Mouse (Mus musculus): ENCODE measurements at regions not wholly inside any gene's neighbourhood (a gene's known extent, or its start where the extent isn't known, plus 50 kb on each side); places are given as distances from the start of the nearest gene placed in this dataset.

DNA sequence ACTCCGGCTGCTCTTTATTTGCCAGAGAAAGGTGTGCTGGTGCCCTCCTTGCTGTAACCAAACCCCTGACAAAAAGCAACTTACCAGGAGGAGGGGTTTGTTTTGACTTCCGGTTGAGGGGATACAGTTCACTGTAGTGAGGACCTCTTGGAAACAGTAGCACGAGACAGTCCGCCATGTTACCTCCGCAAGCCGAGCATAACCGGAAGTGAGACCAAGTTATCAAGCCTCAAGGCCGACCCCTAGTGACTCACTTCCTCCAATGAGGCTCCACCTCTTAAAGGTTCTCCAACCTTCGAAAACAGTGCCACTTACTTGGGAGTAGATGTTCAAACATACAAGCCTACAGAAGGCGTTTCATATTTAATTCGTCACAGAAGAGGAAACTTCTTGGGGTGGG is 115.2 kb upstream of the Plekha5 start:
- Histone ChIP-seq H3K36me3 (ENCODE audit: control insufficient read depth, insufficient read depth, low read length, poor library complexity, severe bottlenecking) (no peaks in the 10 kb centered on the region), H3K4me3 (ENCODE audit: low read depth, low read length) (no peak overlapping the region), H3K27me3 (ENCODE audit: control insufficient read depth, insufficient read depth, low read length, poor library complexity, severe bottlenecking) (no peaks in the 10 kb centered on the region), H3K27ac (ENCODE audit: insufficient read depth, low read length) (no peak overlapping the region), H3K9me3 (replicated peaks; ENCODE audit: control insufficient read depth, insufficient read depth, low read length, poor library complexity, severe bottlenecking) (peaks cover 14% of the 10 kb centered on the region; the same call in 1 of the 2 replicates), H3K4me1 (ENCODE audit: control insufficient read depth, insufficient read depth, low read length) (no peaks in the 10 kb centered on the region), H3K9ac (ENCODE audit: low read depth, poor library complexity, severe bottlenecking) (no peak overlapping the region)
- no peak for TF ChIP-seq POLR2A (IDR thresholded peaks at IDR 0.05; ENCODE audit: insufficient read depth, low read length)
- no peak for TF ChIP-seq CTCF (IDR thresholded peaks at IDR 0.05; ENCODE audit: low read depth, low read length)
- no peak for TF ChIP-seq EP300 (IDR thresholded peaks at IDR 0.05; ENCODE audit: insufficient read depth, low read depth, low read length)

DNA sequence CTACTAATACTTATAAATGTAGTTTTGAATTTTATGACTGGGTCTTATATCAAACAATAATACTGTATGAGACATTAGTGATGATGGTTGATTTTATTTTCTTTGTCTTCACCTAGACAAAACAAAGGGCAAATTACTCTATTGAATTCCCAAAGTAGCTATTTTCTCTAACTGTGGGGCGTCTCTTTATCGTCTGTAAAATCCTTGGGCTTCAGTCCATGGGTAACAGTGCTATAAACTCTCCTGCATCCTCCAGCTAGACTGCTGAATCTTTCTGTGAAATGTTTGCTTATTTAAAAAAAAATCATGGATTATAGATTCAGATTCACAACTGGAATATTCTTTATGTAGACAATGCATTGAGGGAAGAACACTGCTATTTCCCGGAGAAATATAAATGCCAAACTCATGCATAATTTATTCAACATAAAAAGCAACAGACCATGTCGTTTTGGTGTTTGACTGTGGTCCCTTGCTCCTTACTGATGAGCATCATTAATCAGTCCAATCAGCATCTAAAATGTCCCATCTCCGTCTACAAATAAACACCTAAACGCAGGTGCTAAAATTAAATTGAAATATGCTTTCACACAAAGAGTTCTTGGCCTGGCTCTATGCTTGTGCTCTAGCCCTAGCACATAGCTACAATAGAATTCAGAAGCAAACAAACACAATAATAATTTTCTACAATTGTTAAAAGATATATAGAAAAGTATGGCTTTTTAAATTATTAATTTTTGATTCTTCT is 116.9 kb upstream of the Plekha5 start:
- Histone ChIP-seq H3K9me3 (replicated peaks; ENCODE audit: control insufficient read depth, insufficient read depth, low read length, poor library complexity, severe bottlenecking) (peaks cover 11% of the 10 kb centered on the region; the same call in 1 of the 2 replicates), H3K4me3 (ENCODE audit: low read depth, low read length) (no peak overlapping the region), H3K27ac (ENCODE audit: insufficient read depth, low read length) (no peak overlapping the region), H3K36me3 (ENCODE audit: control insufficient read depth, insufficient read depth, low read length, poor library complexity, severe bottlenecking) (no peaks in the 10 kb centered on the region), H3K27me3 (ENCODE audit: control insufficient read depth, insufficient read depth, low read length, poor library complexity, severe bottlenecking) (no peaks in the 10 kb centered on the region), H3K9ac (ENCODE audit: low read depth, poor library complexity, severe bottlenecking) (no peak overlapping the region), H3K4me1 (ENCODE audit: control insufficient read depth, insufficient read depth, low read length) (no peaks in the 10 kb centered on the region)
- no peak for TF ChIP-seq CTCF (IDR thresholded peaks at IDR 0.05; ENCODE audit: low read depth, low read length)
- TF ChIP-seq POLR2A (IDR thresholded peaks at IDR 0.05; ENCODE audit: insufficient read depth, low read length), result no peak
- TF ChIP-seq EP300 (IDR thresholded peaks at IDR 0.05; ENCODE audit: insufficient read depth, low read depth, low read length), result no peak

DNA sequence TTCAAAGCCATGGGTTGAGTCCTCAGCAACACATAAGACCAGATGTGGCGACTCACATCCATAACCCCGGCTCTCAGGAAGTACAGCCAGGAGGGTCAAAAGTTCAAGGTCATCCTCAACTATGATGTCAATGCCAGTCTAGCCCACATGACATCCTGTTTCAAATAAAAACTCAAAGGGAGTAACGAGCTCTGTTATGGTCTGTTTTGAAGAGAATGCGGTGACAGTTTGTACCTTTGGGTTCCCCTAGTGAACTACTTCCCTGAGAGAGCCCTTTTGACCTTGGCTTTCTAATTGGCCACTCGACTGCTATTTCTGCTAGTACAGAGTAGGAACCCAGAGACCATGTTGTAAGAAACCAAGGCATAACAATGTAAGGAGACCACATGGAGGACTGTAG is 119.7 kb upstream of the Plekha5 start:
- TF ChIP-seq POLR2A (IDR thresholded peaks at IDR 0.05; ENCODE audit: insufficient read depth, low read length) (no peak), CTCF (IDR thresholded peaks at IDR 0.05; ENCODE audit: low read depth, low read length) (no peak), EP300 (IDR thresholded peaks at IDR 0.05; ENCODE audit: insufficient read depth, low read depth, low read length) (no peak)

DNA sequence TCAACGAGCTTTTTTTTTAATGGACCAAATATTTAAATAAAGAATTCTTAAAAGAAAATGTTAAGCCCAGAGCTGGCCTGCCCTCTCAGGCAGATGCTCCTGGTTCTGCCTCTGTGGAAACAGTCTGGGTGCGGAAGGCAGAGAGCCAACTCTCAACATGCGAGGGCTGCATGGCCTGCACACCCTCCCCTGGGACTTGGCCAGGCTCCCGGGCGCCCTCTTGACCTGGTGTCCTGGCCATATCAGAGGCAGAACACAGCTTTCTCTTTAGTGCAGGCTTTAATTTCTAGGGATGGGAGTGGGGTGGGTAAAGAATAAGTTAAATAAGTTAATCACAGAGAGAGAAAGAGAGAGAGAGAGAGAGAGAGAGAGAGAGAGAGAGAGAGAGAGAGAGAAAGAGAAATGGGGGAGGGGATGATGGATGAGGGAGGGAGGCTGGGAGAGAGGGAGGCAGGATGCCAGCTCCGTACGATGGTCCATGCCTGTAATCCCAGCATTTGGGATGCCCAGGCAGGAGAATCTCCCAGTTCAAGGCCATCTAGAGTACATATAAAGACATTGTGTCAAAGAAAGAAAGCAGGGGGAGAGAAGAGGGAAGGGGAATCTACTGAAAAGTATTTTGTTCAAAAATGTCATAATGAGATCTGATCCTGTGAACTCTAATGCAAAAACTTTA is 123.2 kb upstream of the Plekha5 start:
- Histone ChIP-seq H3K9me3 (replicated peaks; ENCODE audit: control insufficient read depth, insufficient read depth, low read length, poor library complexity, severe bottlenecking) (no peaks in the 10 kb centered on the region), H3K36me3 (ENCODE audit: control insufficient read depth, insufficient read depth, low read length, poor library complexity, severe bottlenecking) (no peaks in the 10 kb centered on the region), H3K9ac (ENCODE audit: low read depth, poor library complexity, severe bottlenecking) (no peak overlapping the region), H3K27me3 (ENCODE audit: control insufficient read depth, insufficient read depth, low read length, poor library complexity, severe bottlenecking) (no peaks in the 10 kb centered on the region; the same call in 1 of the 2 replicates), H3K27ac (ENCODE audit: insufficient read depth, low read length) (no peak overlapping the region), H3K4me1 (ENCODE audit: control insufficient read depth, insufficient read depth, low read length) (no peaks in the 10 kb centered on the region), H3K4me3 (ENCODE audit: low read depth, low read length) (no peak overlapping the region)
- no peak for TF ChIP-seq CTCF (IDR thresholded peaks at IDR 0.05; ENCODE audit: low read depth, low read length)
- no peak for TF ChIP-seq EP300 (IDR thresholded peaks at IDR 0.05; ENCODE audit: insufficient read depth, low read depth, low read length)
- TF ChIP-seq POLR2A (IDR thresholded peaks at IDR 0.05; ENCODE audit: insufficient read depth, low read length), result no peak

More for the DNA sequence above, 119.7 kb upstream of the Plekha5 start:
- H3K4me3 ChIP-seq (ENCODE audit: low read depth, low read length), result no peak overlapping the region
- H3K9ac ChIP-seq (ENCODE audit: low read depth, poor library complexity, severe bottlenecking), result no peak overlapping the region
- no peaks in the 10 kb centered on the region for H3K36me3 ChIP-seq (ENCODE audit: control insufficient read depth, insufficient read depth, low read length, poor library complexity, severe bottlenecking)
- no peaks in the 10 kb centered on the region for H3K27me3 ChIP-seq (ENCODE audit: control insufficient read depth, insufficient read depth, low read length, poor library complexity, severe bottlenecking)
- no peaks in the 10 kb centered on the region for H3K4me1 ChIP-seq (ENCODE audit: control insufficient read depth, insufficient read depth, low read length)
- no peak overlapping the region for H3K27ac ChIP-seq (ENCODE audit: insufficient read depth, low read length)
- H3K9me3 ChIP-seq (replicated peaks; ENCODE audit: control insufficient read depth, insufficient read depth, low read length, poor library complexity, severe bottlenecking), result peaks cover 3% of the 10 kb centered on the region; the same call in 1 of the 2 replicates

DNA sequence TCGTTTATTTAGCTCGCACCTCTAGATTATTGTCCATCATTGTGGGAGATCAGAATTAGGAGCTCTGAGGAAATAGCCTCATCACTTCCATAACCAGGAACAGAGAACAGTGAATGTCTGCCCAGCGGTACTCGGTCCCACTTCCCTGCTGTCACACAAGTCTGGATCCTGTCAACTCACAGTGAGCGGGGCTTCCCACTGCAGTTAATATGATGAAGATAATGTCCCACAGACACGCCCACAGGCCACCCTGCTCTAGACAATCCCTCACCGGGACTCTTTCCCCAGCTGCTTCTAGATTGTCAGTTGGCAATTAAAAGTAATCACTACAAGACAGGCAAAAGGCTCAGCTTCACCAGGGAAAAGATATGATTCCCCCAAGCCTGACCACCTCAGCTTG is 124.2 kb upstream of the Plekha5 start:
- Histone ChIP-seq H3K27me3 (ENCODE audit: control insufficient read depth, insufficient read depth, low read length, poor library complexity, severe bottlenecking) (no peaks in the 10 kb centered on the region; the same call in 1 of the 2 replicates), H3K9ac (ENCODE audit: low read depth, poor library complexity, severe bottlenecking) (no peak overlapping the region), H3K4me3 (ENCODE audit: low read depth, low read length) (no peak overlapping the region), H3K27ac (ENCODE audit: insufficient read depth, low read length) (no peak overlapping the region), H3K36me3 (ENCODE audit: control insufficient read depth, insufficient read depth, low read length, poor library complexity, severe bottlenecking) (no peaks in the 10 kb centered on the region), H3K4me1 (ENCODE audit: control insufficient read depth, insufficient read depth, low read length) (no peaks in the 10 kb centered on the region), H3K9me3 (replicated peaks; ENCODE audit: control insufficient read depth, insufficient read depth, low read length, poor library complexity, severe bottlenecking) (no peaks in the 10 kb centered on the region)
- no peak for TF ChIP-seq EP300 (IDR thresholded peaks at IDR 0.05; ENCODE audit: insufficient read depth, low read depth, low read length)

DNA sequence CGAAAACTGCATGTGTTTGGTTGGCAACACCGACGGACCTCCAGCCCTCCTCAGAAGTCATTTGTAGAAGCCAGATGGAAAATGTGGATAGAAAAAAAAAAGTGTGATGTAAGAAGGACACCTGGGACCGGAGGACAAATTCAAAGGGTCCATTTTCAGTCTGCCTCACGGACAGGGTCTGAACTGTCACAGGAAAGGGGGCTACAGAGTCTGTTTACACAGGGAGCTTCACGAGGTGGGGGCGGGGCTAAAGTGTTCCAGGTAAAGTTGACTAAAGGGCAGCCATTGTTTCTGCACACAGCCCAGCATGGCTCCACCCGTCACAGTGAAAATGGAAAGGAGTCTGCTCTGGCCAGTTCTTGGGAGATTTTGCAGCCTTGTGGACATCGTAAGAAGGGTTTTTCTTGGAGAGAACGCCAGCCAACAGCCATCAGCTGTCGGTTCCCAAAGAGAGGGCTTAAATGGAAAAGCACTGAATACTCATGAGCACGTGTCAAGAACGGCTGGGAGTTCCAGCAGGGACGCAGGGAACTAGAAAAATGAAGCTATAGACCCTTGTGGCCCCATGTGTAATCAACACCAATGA is 125.8 kb upstream of the Plekha5 start:
- Histone ChIP-seq H3K36me3 (ENCODE audit: control insufficient read depth, insufficient read depth, low read length, poor library complexity, severe bottlenecking) (no peaks in the 10 kb centered on the region), H3K27me3 (ENCODE audit: control insufficient read depth, insufficient read depth, low read length, poor library complexity, severe bottlenecking) (no peaks in the 10 kb centered on the region; the same call in 1 of the 2 replicates), H3K27ac (ENCODE audit: insufficient read depth, low read length) (no peak overlapping the region), H3K9me3 (replicated peaks; ENCODE audit: control insufficient read depth, insufficient read depth, low read length, poor library complexity, severe bottlenecking) (no peaks in the 10 kb centered on the region), H3K4me1 (ENCODE audit: control insufficient read depth, insufficient read depth, low read length) (no peaks in the 10 kb centered on the region), H3K4me3 (ENCODE audit: low read depth, low read length) (no peak overlapping the region), H3K9ac (ENCODE audit: low read depth, poor library complexity, severe bottlenecking) (no peak overlapping the region)
- TF ChIP-seq EP300 (IDR thresholded peaks at IDR 0.05; ENCODE audit: insufficient read depth, low read depth, low read length) (peak; percentile 62; the same call in 1 of the 2 replicates), CTCF (IDR thresholded peaks at IDR 0.05; ENCODE audit: low read depth, low read length) (no peak), POLR2A (IDR thresholded peaks at IDR 0.05; ENCODE audit: insufficient read depth, low read length) (no peak)

Data from ES-Bruce4 (cell line).